Mouse (Mus musculus) frontal cortex, postnatal 10 days (tissue): ENCODE data around the gene Lrrc74b.
"Not testable (repeated sequence)": the region's sequence is repeated elsewhere in the genome, so short reads cannot be mapped to it uniquely, and the experiment has no call there.

Experiments
- DNase-seq, 2 experiments: peaks; one replicate each; pipeline ENCODE4 v3.0.0; 2022; ENCODE audit warnings: low spot score in 2 of 2, mixed read lengths in 1 of 2

The Lrrc74b gene

DNA sequence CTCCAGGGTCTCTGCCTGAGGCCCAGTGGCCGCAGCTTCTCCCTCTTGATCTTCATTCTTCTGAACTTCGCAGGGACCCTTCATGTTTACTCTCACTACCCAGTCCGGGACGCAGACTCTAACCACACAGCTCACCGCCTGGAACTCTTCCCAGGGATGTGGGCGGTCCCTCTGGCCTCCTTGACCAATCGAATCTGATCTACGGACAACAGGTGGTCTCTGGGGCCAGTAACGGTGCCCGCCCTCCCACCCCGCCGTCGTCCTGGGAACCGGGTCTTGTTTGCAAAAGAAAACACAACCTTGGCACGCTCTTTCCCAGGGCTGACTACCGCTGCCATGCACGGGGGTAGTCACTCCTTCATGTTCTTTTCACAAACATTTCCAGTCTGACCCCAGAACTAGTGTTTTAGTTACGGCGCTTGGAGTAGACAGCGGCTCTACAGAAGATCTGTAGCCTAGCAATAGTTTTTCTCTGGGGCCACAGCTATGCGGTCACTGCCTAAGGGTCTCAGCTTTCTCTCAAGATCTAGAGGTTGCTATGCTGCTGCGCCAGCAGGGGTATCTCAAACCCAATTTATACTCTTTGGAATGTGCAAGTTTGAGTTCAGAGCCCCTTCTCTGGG lies at the start of gene Lrrc74b:
Gene Lrrc74b, minus strand, starts transcription at position 120 of the 623 bp plus-strand sequence.
- DNase-seq: peak; percentile 52 to 58

DNA sequence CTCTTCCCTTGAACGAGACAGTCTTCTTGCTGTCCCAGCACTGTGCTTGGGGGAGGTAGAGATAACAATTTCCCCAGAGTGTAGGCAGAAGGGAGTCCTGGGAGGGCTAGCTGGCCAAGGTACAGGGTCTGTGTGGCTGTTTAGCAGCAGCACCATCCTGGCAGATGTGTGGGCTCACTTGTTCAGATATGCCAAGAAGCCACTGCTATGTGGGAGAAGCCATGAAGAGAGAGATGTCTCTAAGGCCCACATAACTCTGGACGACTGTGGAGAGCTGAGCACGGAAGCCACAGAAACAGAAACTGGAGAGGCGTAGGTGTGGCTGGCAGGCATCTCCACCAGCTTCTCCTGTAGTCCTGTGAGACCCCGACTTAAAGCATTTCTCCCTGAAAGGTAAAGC lies 44.6 kb upstream of the Lrrc74b start:
- DNase-seq: no peak

DNA sequence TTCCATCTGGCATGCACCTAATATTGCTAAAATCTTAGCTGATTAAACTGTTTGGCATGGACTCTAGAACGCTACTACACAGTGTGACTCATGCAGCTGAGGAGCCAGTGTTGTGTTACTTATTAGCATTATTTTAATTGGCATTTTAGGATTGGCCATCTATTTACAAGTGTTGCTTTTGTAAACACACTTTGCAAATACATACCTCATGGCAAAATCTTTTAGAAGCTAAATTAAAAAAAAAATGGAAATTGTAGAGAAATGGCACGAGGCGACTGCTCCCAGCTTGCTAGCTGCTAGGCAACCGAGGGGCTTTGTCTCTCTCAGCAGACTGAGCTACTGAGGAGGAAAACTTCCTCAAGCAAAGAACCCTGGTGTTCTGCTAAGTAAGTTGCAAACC lies 43.9 kb upstream of the Lrrc74b start:
- no peak for DNase-seq

DNA sequence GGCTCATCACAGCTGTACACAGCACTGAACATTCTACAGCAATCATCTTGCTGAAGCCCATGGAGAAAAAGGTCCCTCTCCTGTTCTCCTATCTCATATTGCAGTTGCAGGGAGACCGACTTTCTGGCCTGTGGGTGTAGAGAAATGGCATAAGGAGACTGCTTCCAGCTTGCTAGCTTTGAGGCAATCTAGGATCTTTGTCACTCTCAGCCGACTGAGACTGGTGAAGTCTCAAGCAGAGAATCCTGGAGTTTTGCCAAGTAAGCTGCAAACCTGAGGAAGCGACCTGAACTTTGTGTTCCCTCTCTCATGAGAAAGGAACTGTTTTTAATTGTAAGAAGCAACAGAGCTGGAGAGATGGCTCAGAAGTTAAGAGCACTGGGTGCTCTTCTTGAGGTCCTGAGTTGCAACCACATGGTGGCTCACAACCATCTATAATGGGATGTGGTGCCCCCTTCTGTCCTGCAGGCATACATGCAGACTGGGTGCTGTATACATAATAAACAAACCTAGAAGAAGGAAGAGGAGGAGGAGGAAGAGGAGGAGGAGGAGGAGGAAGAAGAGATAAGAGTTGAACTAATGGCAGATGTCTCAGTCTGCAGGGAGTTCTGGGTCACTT lies 40.0 kb upstream of the Lrrc74b start:
- no peak for DNase-seq

- no peak for DNase-seq
Measured at GRCm38 (mm10) chr16:17590731-17591130, 29.7 kb upstream of the Lrrc74b start.

- DNase-seq: no peak
Measured at GRCm38 (mm10) chr16:17584555-17584954, 23.5 kb upstream of the Lrrc74b start.

- DNase-seq: no peak
Measured at GRCm38 (mm10) chr16:17583064-17583463, 22.0 kb upstream of the Lrrc74b start, which contains the start of gene Slc7a4. TSS of gene Slc7a4 (minus strand) at chr16:17583214.

DNA sequence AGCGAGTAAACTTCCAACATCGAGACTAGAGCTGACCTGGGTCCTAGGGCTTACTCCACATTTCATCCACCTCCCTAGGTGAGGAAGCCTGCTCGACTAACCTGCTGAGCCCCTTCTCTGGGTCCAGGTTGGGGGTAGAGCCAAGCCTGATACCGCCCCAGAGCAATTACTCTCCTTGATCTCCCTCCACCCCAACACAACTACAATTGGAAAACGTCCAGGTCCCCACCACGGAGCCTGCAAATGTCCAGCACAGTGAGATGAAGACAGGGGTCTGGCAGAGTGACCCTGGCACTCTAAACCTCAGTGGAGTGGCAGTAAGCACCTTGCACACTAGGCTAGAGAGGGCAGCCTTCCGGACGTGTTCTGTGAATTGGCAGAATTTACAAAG lies 15.8 kb upstream of the Lrrc74b start:
- DNase-seq: no peak

GRCm38 (mm10) chr16:17575870-17576824 lies 15.1 kb upstream of the Lrrc74b start:
- DNase-seq: peak; percentile 61 to 65

DNA sequence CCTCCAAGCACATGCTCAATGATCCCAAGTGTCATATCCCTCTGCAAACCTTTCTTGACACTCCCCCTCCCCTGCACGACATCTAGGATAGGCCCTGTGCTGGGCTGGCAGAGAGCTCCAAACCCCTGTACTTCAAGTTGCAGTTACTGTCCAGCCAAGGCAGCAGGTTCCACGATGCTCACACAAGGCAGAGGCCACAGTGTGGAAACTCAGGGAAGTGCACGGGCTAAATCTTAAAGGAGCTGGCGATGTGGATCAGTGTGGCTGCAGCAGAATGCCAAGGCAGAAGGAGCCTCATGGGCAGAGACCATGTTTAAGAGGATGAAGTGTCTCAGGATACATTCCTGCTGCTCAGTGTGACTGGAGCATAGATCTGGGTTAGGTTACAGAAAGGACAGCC lies 5.1 kb upstream of the Lrrc74b start:
- DNase-seq: no peak

DNA sequence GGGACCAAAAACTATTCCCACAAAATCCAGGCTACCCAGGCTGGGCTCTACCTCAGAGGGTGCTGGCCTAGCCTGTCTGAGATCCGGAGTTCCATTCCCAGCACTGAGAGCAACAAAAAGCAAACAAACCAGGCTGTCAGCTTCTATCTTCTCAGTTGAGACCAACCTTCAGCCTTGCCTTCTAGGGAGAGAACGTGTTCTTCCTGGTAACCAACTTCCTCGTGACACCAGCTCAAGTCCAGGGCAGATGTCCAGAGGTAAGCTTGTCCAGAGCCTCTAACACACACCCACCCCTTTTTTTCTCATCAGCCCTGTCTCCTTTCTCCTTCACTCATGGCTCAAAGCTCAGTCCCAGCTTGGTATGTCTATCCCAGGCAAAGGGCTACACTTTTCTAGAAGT lies 3.7 kb upstream of the Lrrc74b start:
- no peak for DNase-seq

DNA sequence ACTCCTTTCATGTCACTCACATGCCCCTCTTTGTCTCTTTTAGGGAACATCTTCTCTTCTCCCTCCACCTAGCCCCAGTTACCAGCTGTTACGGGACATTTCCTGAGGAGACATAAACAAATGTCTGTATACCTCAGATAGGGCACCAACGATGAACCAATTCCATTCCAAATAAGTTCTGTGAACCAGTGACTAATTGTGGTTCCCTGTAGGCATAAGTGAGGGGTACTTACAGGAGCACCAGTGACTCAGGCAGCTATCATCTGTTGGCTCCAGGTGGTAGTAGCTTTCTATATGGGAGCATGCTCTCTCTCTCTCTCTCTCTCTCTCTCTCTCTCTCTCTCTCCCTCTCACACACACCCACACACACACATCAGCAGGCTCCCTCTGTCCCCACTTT lies 3.2 kb upstream of the Lrrc74b start:
- DNase-seq: no peak

- DNase-seq: no peak
Measured at GRCm38 (mm10) chr16:17563580-17563979, 2.5 kb upstream of the Lrrc74b start.

- DNase-seq: no peak
Measured at GRCm38 (mm10) chr16:17561751-17562208, 733 bp upstream of the Lrrc74b start, which contains the start of gene P2rx6. TSS of gene P2rx6 (plus strand) at chr16:17561885.

GRCm38 (mm10) chr16:17559396-17560027 lies 1.5 kb downstream of the Lrrc74b start:
- no peak for DNase-seq

DNA sequence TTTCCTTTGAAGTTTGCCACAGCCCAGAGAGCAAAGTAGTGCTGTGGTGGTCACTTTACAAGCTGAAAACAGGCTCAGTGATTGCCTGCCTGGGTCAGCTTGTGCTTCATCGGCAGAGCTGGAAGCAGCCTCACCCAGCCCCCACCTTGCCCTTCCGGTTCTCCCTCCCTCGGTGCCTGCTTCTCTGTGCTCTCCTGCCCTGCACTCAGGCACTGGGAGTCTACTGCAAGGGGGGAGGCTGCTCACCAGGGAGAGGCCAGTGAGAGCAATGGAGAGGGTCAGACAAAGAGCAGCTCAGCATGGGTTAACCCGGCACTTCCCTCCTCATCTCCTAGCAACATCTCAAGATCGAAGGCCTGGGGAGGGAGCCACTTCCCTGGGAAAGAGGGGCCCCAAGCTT lies 2.2 kb downstream of the Lrrc74b start:
- no peak for DNase-seq

GRCm38 (mm10) chr16:17557947-17558480 lies 3.0 kb downstream of the Lrrc74b start:
- peak in 1 of 2 experiments; percentile 59 for DNase-seq

DNA sequence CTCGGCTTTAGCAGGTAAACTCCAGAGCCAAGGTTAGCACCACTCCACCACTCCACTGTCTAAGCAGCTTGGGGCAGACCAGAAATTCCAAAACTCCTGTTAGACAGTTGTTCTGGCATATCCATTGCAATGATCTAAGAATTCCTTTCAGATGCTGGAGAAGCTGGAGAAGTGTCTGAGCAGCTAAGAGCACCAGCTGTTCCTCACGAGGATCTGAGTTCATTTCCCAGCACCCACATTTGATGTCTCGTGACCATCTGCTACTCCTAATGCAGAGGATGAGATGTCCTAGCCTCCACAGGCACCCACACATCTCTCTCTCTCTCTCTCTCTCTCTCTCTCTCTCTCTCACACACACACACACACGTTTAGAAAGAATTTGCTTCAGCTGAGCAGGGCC lies 4.1 kb downstream of the Lrrc74b start:
- DNase-seq: no peak

DNA sequence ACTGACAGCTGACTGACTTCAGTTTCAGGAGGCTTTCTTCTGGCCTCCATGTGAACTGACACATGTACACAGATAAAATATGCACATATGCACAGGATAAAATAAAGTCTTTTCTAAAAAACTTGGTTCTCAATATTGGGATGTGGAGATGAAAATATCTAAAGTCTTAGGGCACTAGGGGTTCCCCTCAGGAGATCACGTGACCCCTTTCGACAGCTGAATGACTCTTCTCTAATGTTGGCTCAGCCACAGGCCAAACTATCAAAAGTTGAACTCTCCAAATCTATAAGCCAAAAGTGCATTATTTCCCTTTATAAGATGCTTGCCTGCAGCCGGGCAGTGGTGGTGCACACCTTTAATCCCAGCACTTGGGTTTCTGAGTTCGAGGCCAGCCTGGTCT lies 4.9 kb downstream of the Lrrc74b start:
- no peak for DNase-seq

GRCm38 (mm10) chr16:17554702-17555101 lies 6.3 kb downstream of the Lrrc74b start:
- DNase-seq: not testable (repeated sequence)

DNA sequence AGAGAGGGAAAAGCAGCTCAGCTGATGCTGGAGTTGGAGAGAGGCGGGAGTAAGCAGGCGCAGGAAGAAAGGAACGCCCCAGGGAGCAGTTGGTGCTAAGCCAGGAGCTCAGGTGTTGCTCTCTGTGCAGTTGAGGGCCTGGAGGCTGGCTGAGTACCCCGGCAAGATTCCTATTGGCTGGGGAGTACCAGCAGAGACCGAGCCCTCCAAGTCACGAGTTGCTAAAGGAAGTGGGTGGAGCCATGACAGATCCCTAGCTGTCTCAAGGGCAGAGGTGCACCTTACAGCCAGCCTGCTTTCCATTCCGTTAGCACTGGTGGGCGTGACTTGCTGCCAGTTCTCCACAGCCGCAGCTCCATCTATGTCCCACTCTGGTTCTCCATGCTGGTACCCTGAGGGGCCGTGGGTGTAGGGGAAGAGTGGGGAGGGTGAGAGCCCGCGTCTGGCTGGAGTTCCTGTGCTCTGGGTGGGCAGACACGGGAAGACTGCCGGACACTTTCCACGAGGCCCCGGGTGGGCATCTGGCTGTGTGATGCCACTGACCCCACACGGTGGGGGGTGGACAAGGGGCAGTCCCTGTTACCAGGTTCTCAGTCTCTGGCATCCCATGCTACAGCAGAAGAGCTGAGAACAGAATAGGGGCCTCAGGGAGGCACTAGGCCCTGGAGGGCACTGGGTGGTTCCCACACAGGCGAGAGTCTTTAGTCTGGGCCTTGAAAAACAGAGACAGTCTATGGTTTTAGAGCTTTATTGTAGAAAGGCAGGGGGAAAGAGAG lies 6.9 kb downstream of the Lrrc74b start:
- no peak for DNase-seq
